ENCODE assay signal across 8 mouse cellular contexts in the genomic region with DNA sequence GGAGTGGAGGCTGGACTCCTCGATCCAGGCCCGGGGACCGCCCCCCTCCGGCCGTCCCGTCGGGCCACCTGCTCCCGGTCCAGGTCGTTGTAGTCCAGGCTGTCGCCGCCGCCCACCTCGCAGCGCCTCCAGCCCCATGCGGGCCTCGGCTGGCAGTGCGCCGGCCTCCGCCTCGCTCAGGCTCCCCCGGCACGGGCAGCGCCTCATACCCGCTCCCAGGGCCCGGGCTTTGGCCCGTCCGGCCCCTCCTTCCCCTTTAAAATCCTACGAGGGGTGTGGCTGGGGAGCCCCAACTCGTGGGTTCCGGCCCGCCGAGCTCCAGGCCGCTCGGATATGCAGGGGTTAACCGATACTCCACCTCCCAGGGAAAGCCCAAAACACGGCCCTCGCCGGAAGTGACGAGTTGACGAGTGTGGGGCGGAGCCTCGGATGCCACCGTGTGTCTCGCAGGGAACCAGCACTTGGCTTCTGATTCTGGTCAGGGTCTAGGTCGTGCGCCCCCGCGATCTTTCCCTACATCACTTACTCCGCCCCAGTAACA. TPM values are rescaled to one million over a fixed set of nuclear protein-coding genes. Genes with fewer than 3 reads are reported as not detected.
DNase-seq lines count a peak whose midpoint lies in the region; ATAC-seq lines count a peak whose summit lies in the region.

TSS of gene Itpkc (minus strand) at position 381 of the 541 bp plus-strand sequence.

- no peaks in the 10 kb centered on the region for H3K27me3 ChIP-seq in hindbrain, embryonic 12.5 days

- H3K9ac ChIP-seq in hindbrain, embryonic 12.5 days, result peak within 1 kb of the TSS; percentile 87

- H3K4me1 ChIP-seq in hindbrain, embryonic 12.5 days, result peaks cover 51% of the 10 kb centered on the region

- peak; percentile 96 for DNase-seq in NIH3T3 (ENCODE audit: low read depth)
- peak; percentile 94 to 95 for DNase-seq in cerebellum, postnatal 10 days
- DNase-seq in frontal cortex, postnatal 10 days (ENCODE audit: low spot score in 2 of 2), result peak; percentile 84 to 91
- DNase-seq in layer of hippocampus, postnatal 14 days (ENCODE audit: low spot score in 2 of 2), result peak; percentile 90 to 94
- peak; percentile 93 for DNase-seq in lung, postnatal 14 days
- DNase-seq in retina, adult 2 months (ENCODE audit: low read depth, low spot score), result peak; percentile 84
- DNase-seq in thymus, postnatal 36 days, result peak; percentile 88 to 91

- H3K4me2 ChIP-seq in hindbrain, embryonic 12.5 days (replicated peaks), result peak within 1 kb of the TSS; percentile 90

- peak within 1 kb of the TSS; percentile 89 for H3K27ac ChIP-seq in hindbrain, embryonic 12.5 days

- under 1% methylated on average over 48 of the region's 49 CpGs for WGBS in hindbrain, embryonic 12.5 days

- no peaks in the 10 kb centered on the region for H3K36me3 ChIP-seq in hindbrain, embryonic 12.5 days

- peak within 1 kb of the TSS; percentile 91 for H3K4me3 ChIP-seq in hindbrain, embryonic 12.5 days

- no peaks in the 10 kb centered on the region for H3K9me3 ChIP-seq in hindbrain, embryonic 12.5 days (replicated peaks)

- peak; percentile 74 for ATAC-seq in hindbrain, embryonic 12.5 days (ENCODE audit: low FRiP score)

RNA-seq across cellular contexts. Expression of gene Itpkc, which starts in this region (rescaled TPM):
- 10.2 and 10.7 TPM in 2 replicates for polyA plus RNA-seq in hindbrain, embryonic 12.5 days (2016; fragmentation: Nextera tagmentation; extraction: Ambion mirVana)
- 1 to 10 TPM; 7.3 to 8.0 TPM for total RNA-seq in layer of hippocampus, postnatal 14 days (2021)

Comparison
In these comparisons a context has a peak if more than half of its experiments do, and no peak if none do; other contexts are left out.
1. Peak in every context shown above with its lines: DNase-seq, ATAC-seq, H3K4me3 ChIP-seq and H3K27ac ChIP-seq.